Comparison of ENCODE assay signal across 9 mouse cellular contexts in genomic region chrX:85721226-85721625, GRCm38 (mm10). TPM values are rescaled to one million over a fixed set of nuclear protein-coding genes. Genes with fewer than 3 reads are reported as not detected.
DNase-seq lines count a peak whose midpoint lies in the region; ATAC-seq and TF ChIP-seq lines count a peak whose summit lies in the region.
"Had no signal": no experiment of that assay in that cellular context is flagged by ENCODE, and none has a peak within 500 bp of the region (broad histone marks: within the 10 kb centered on the region; RNA-seq: fewer than 3 reads in every experiment).

No protein-coding gene starts in this region.

- intact Hi-C loops in left cerebral cortex, postnatal 36 days (cut with DNase I) = no loop called here

- no peak overlapping the region for H3K27ac ChIP-seq in midbrain, postnatal 0 days (ENCODE audit: low read depth, low read length)
- H3K27ac ChIP-seq in midbrain, embryonic 16.5 days (ENCODE audit: low read length) = no peak overlapping the region
- no peak overlapping the region for H3K27ac ChIP-seq in lung, postnatal 0 days (ENCODE audit: low read length)
- H3K27ac ChIP-seq: limb, embryonic 13.5 days had no signal

- no peaks in the 10 kb centered on the region for H3K27me3 ChIP-seq in midbrain, postnatal 0 days (ENCODE audit: insufficient read depth, low read length)
- no peaks in the 10 kb centered on the region for H3K27me3 ChIP-seq in midbrain, embryonic 16.5 days (ENCODE audit: control insufficient read depth, insufficient read depth, low read depth, low read length)
- no peaks in the 10 kb centered on the region for H3K27me3 ChIP-seq in lung, postnatal 0 days (replicated peaks; ENCODE audit: insufficient read depth, low read length)
- H3K27me3 ChIP-seq: limb, embryonic 13.5 days had no signal

- peak; percentile 48 for TF ChIP-seq CTCF in midbrain, postnatal 0 days (IDR thresholded peaks at IDR 0.05)
- peak; percentile 62 for TF ChIP-seq CTCF in lung, postnatal 0 days (IDR thresholded peaks at IDR 0.05)

- H3K36me3 ChIP-seq in midbrain, postnatal 0 days (ENCODE audit: insufficient read depth, low read length) = no peaks in the 10 kb centered on the region
- H3K36me3 ChIP-seq in midbrain, embryonic 16.5 days (ENCODE audit: control insufficient read depth, insufficient read depth, low read length) = no peaks in the 10 kb centered on the region
- no peaks in the 10 kb centered on the region for H3K36me3 ChIP-seq in lung, postnatal 0 days (ENCODE audit: insufficient read depth, low read length)
- H3K36me3 ChIP-seq: limb, embryonic 13.5 days had no signal

- no peaks in the 10 kb centered on the region for H3K4me1 ChIP-seq in midbrain, postnatal 0 days (ENCODE audit: insufficient read depth, low read length)
- H3K4me1 ChIP-seq in midbrain, embryonic 16.5 days (ENCODE audit: control insufficient read depth, insufficient read depth, low read length) = no peaks in the 10 kb centered on the region
- H3K4me1 ChIP-seq in lung, postnatal 0 days (ENCODE audit: insufficient read depth, low read depth, low read length) = no peaks in the 10 kb centered on the region
- H3K4me1 ChIP-seq: limb, embryonic 13.5 days had no signal

- no peak overlapping the region for H3K4me3 ChIP-seq in midbrain, postnatal 0 days (ENCODE audit: low read depth, low read length)
- H3K4me3 ChIP-seq in midbrain, embryonic 16.5 days (ENCODE audit: low read depth, low read length) = no peak overlapping the region
- no peak overlapping the region for H3K4me3 ChIP-seq in lung, postnatal 0 days (ENCODE audit: low read depth, low read length)
- H3K4me3 ChIP-seq: limb, embryonic 13.5 days had no signal

- no peak overlapping the region for H3K9ac ChIP-seq in midbrain, postnatal 0 days (replicated peaks; ENCODE audit: low read length, poor library complexity, severe bottlenecking)
- no peak overlapping the region for H3K9ac ChIP-seq in midbrain, embryonic 16.5 days (ENCODE audit: low read depth, low read length)
- no peak overlapping the region for H3K9ac ChIP-seq in lung, postnatal 0 days (replicated peaks; ENCODE audit: low read depth)
- H3K9ac ChIP-seq: limb, embryonic 13.5 days had no signal

- DNase-seq in cerebellum, postnatal 14 days = peak; percentile 5 to 38
- no peak for DNase-seq in cerebellum, adult 9-11 months
- no peak for DNase-seq in midbrain, postnatal 0 days (ENCODE audit: low spot score)
- no peak for DNase-seq in lung, postnatal 0 days (ENCODE audit: low spot score)
- peak; percentile 35 to 43 for DNase-seq in thymus, postnatal 36 days
- DNase-seq in cerebellum, adult 8-10 months = no peak
- DNase-seq in left cerebral cortex, postnatal 36 days (ENCODE audit: low spot score in 2 of 2) = no peak

- H3K4me2 ChIP-seq in midbrain, postnatal 0 days (ENCODE audit: low read depth, low read length, poor library complexity, severe bottlenecking) = no peak overlapping the region
- no peak overlapping the region for H3K4me2 ChIP-seq in midbrain, embryonic 16.5 days (ENCODE audit: low read length)
- no peak overlapping the region for H3K4me2 ChIP-seq in lung, postnatal 0 days (replicated peaks; ENCODE audit: low read depth, low read length)
- H3K4me2 ChIP-seq: limb, embryonic 13.5 days had no signal

- ATAC-seq in midbrain, postnatal 0 days (ENCODE audit: low FRiP score) = no peak
- no peak for ATAC-seq in midbrain, embryonic 16.5 days
- no peak for ATAC-seq in lung, postnatal 0 days

- no peak for TF ChIP-seq EP300 in lung, postnatal 0 days (IDR thresholded peaks at IDR 0.05)

- no peaks in the 10 kb centered on the region for H3K9me3 ChIP-seq in midbrain, postnatal 0 days (ENCODE audit: low read length)
- H3K9me3 ChIP-seq in midbrain, embryonic 16.5 days (replicated peaks; ENCODE audit: control insufficient read depth, low read length, poor library complexity, severe bottlenecking) = no peaks in the 10 kb centered on the region
- H3K9me3 ChIP-seq in lung, postnatal 0 days (ENCODE audit: low read length) = no peaks in the 10 kb centered on the region
- H3K9me3 ChIP-seq: limb, embryonic 13.5 days had no signal

RNA-seq across cellular contexts. Expression of gene Gk, which starts 55.4 kb away (rescaled TPM):
- 14.6 and 19.4 TPM in 2 replicates for total RNA-seq in midbrain, postnatal 0 days (2014; rRNA removed)
- polyA plus RNA-seq in midbrain, postnatal 0 days (2015; fragmentation: Nextera tagmentation; extraction: Ambion mirVana) = 10.9 and 11.6 TPM in 2 replicates
- polyA plus RNA-seq in midbrain, embryonic 16.5 days (2015; fragmentation: Nextera tagmentation; extraction: Ambion mirVana) = 10.4 and 13.3 TPM in 2 replicates
- 8.7 and 11.5 TPM in 2 replicates for polyA plus RNA-seq in lung, postnatal 0 days (2015; fragmentation: Nextera tagmentation; extraction: Ambion mirVana)
- 10 to 100 TPM; 21.8 to 26.4 TPM for total RNA-seq in left cerebral cortex, postnatal 36 days (2021)

Comparison
In these comparisons a context has a peak if more than half of its experiments do, and no peak if none do; other contexts are left out.
1. DNase-seq: peak in cerebellum, postnatal 14 days (2 of 2) and thymus, postnatal 36 days (2 of 2); none in cerebellum, adult 9-11 months (single experiment), midbrain, postnatal 0 days (single experiment), lung, postnatal 0 days (single experiment), cerebellum, adult 8-10 months (single experiment) and left cerebral cortex, postnatal 36 days (0 of 2).